Mouse (Mus musculus): Measurements from ENCODE around the gene Mamdc2.

DNA sequence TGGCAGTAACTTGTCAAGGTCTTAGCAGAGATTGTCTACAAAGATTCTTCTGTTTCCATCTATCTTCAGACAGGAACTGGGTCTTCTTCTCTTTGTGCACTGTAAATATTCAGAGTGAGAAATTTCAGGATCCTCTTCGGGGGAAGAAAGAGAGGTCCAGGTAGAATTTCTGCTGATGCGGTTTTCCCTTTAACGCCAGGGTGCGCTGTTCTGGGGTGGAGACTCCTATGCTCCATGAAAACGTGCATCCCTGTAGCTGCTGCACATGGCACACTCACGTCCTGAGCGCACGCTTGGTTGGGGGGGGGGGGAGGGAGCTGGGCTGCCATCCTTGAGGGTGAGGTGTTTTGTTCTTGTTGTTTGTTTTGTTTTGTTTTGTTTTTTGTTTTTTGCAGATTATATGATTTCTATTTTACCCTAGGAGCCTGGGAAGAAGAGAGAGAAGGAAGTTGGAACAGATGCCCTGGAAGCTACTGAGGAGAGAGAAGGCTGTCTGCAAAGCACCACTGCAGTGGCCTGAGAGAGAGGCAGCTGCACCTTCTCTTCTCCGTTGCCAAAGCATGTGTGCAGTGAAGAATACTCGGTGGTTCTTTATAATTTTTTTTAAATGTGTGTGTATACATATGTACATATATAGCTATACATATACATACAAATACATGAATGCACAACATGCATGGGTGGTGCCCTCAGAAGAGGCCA lies 30.8 kb upstream of the Mamdc2 start:
- peak; percentile 43; the same call in 1 of the 2 replicates for TF ChIP-seq CTCF (IDR thresholded peaks at IDR 0.05; ENCODE audit: insufficient read depth, low read length)
- TF ChIP-seq POLR2A (IDR thresholded peaks at IDR 0.05; ENCODE audit: borderline replicate concordance, extremely low read depth, low read depth, low read length) = no peak

Data from lung, adult 2 months (tissue).